Mouse (Mus musculus) thymus, adult 2 months (tissue): ENCODE measurements around the gene Unc5b.

Experiments
- CTCF ChIP-seq: fragments of 200-500 bp; IDR thresholded peaks from 2 replicates; pipeline ENCODE4 v1.5.1; 2012; ENCODE audit warnings: mild to moderate bottlenecking, control low read depth, low read length, moderate library complexity, borderline replicate concordance; ENCODE audit not compliant: control insufficient read depth, poor library complexity, insufficient read depth; ENCODE audit errors: extremely low read depth
- POLR2A ChIP-seq: fragments of 200-500 bp; IDR thresholded peaks from 2 replicates; pipeline ENCODE4 v1.6.1; 2012; ENCODE audit warnings: mild to moderate bottlenecking, low read length, control low read depth, moderate library complexity; ENCODE audit not compliant: control insufficient read depth, poor library complexity, insufficient read depth; ENCODE audit errors: extremely low read depth

GRCm38 (mm10) chr10:60756992-60757391, 74.4 kb downstream of the Unc5b start:
- no peak; the same call in 1 of the 2 replicates for TF ChIP-seq CTCF
- TF ChIP-seq POLR2A = no peak
